Comparison of ENCODE assay signal across 10 mouse cellular contexts in the genomic region with DNA sequence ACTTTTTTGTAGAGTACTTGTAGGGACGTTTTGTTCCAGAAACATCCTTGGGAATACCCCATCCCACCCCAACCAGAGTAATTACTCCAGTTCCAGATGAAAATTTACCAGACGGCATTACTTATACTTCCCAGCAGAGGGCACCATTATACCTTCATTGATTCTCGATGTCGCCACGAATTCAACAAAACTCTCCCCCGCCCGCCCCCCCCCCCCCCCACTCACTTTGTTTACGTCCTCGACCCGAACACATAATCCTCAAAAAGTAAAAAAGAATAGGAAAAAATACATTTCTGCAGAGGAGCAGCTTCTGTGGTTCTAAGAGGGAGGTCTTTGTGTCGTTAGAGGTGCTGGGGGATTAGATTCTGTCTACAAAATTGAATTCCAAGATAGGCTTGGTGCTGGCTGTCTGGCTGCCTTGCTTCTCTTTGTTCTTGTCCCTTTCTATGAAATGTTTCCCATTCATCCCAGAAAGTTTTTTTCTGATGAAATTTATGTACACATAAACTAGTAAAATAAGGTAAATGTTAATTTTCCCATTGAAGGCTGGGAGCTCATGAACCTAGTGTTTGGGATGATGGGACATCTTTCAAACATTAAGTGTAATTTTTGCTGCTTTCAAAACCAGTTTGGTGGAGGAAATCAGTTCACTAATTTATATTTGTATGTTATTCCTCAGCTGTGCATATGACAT. TPM values are rescaled to one million over a fixed set of nuclear protein-coding genes. Genes with fewer than 3 reads are reported as not detected.
DNase-seq lines count a peak whose midpoint lies in the region; ATAC-seq and TF ChIP-seq lines count a peak whose summit lies in the region.
"Had no signal": no experiment of that assay in that cellular context is flagged by ENCODE, and none has a peak within 500 bp of the region (broad histone marks: within the 10 kb centered on the region; RNA-seq: fewer than 3 reads in every experiment).

No protein-coding gene starts in this region.

- H3K4me2 ChIP-seq in forebrain, embryonic 15.5 days (replicated peaks) = peak overlapping the region; percentile 14; the same call in 1 of the 2 replicates
- no peak overlapping the region for H3K4me2 ChIP-seq in limb, embryonic 11.5 days (ENCODE audit: low read depth, severe bottlenecking)
- peak overlapping the region; percentile 61 for H3K4me2 ChIP-seq in myocyte (ENCODE audit: low read depth)

- TF ChIP-seq CTCF in brain, embryonic 14.5 days (IDR thresholded peaks at IDR 0.05; ENCODE audit: borderline replicate concordance, extremely low read depth, insufficient read depth, insufficient read length) = peak; percentile 36; the same call in 1 of the 2 replicates

- H3K79me2 ChIP-seq in myocyte (ENCODE audit: control insufficient read depth, insufficient read depth) = no peaks in the 10 kb centered on the region

- H3K4me3 ChIP-seq in forebrain, embryonic 15.5 days = peak overlapping the region; percentile 35
- H3K4me3 ChIP-seq in limb, embryonic 11.5 days (ENCODE audit: low read depth, low read length) = no peak overlapping the region
- peak overlapping the region; percentile 7 for H3K4me3 ChIP-seq in myocyte

- H3K4me1 ChIP-seq in forebrain, embryonic 15.5 days = no peaks in the 10 kb centered on the region
- H3K4me1 ChIP-seq in limb, embryonic 11.5 days (ENCODE audit: control insufficient read depth, insufficient read depth, low read length) = no peaks in the 10 kb centered on the region

- DNase-seq in gastrocnemius, adult 18-20 months (ENCODE audit: low spot score) = peak; percentile 58
- no peak for DNase-seq in gastrocnemius, postnatal 25 days
- peak; percentile 71 for DNase-seq in brain, embryonic 14.5 days (ENCODE audit: low read depth)
- peak; percentile 20 for DNase-seq in hindlimb bud, embryonic 11.5 days (ENCODE audit: extremely low spot score, low read depth, low spot score)
- peak; percentile 28 for DNase-seq in limb, embryonic 11.5 days (ENCODE audit: low spot score)
- DNase-seq in frontal cortex, postnatal 25 days (ENCODE audit: low spot score in 2 of 2) = no peak

- H3K27me3 ChIP-seq in forebrain, embryonic 15.5 days = no peaks in the 10 kb centered on the region
- H3K27me3 ChIP-seq in limb, embryonic 11.5 days (ENCODE audit: control insufficient read depth, insufficient read depth, low read length) = peaks cover 5% of the 10 kb centered on the region
- no peaks in the 10 kb centered on the region for H3K27me3 ChIP-seq in myocyte (ENCODE audit: control insufficient read depth, insufficient read depth, insufficient read length)

- 7% methylated on average over 10 of the region's 11 CpGs for WGBS in forebrain, embryonic 15.5 days
- WGBS in limb, embryonic 11.5 days = 11% methylated on average over 11 of the region's 11 CpGs

- H3K9ac ChIP-seq in forebrain, embryonic 15.5 days (replicated peaks) = peak overlapping the region; percentile 15; the same call in 1 of the 2 replicates
- no peak overlapping the region for H3K9ac ChIP-seq in limb, embryonic 11.5 days (ENCODE audit: low read length)

- no peaks in the 10 kb centered on the region for H3K36me3 ChIP-seq in forebrain, embryonic 15.5 days
- no peaks in the 10 kb centered on the region for H3K36me3 ChIP-seq in limb, embryonic 11.5 days (ENCODE audit: control insufficient read depth, insufficient read depth, low read length)
- no peaks in the 10 kb centered on the region for H3K36me3 ChIP-seq in myocyte (ENCODE audit: control insufficient read depth, insufficient read depth)
- H3K36me3 ChIP-seq: G1E had no signal

- H3K27ac ChIP-seq in forebrain, embryonic 15.5 days (replicated peaks) = no peak overlapping the region; the same call in 1 of the 2 replicates
- H3K27ac ChIP-seq in limb, embryonic 11.5 days (replicated peaks; ENCODE audit: low read depth, low read length) = no peak overlapping the region

- TF ChIP-seq POLR2A in brain, embryonic 14.5 days (IDR thresholded peaks at IDR 0.05; ENCODE audit: borderline replicate concordance, extremely low read depth, insufficient read depth, insufficient read length, poor library complexity, severe bottlenecking) = no peak
- no peak for TF ChIP-seq POLR2A in myocyte (IDR thresholded peaks at IDR 0.05; ENCODE audit: insufficient read length, low read depth)

- H3ac ChIP-seq in myocyte (ENCODE audit: control insufficient read depth, insufficient read length) = no peak overlapping the region

- H3K9me3 ChIP-seq in forebrain, embryonic 15.5 days = no peaks in the 10 kb centered on the region
- no peaks in the 10 kb centered on the region for H3K9me3 ChIP-seq in limb, embryonic 11.5 days (ENCODE audit: control insufficient read depth, low read length)
- H3K9me3 ChIP-seq: G1E had no signal

- ATAC-seq in forebrain, embryonic 15.5 days (replicated peaks) = peak; percentile 72; the same call in 1 of the 2 replicates
- ATAC-seq in limb, embryonic 11.5 days (ENCODE audit: insufficient number of reproducible peaks, low FRiP score, low TSS enrichment, low read depth) = no peak

TF ChIP-seq in myocyte, 11 proteins besides CTCF, POLR2A, EP300 and RAD21:
- TF ChIP-seq REST (IDR thresholded peaks at IDR 0.05; ENCODE audit: insufficient read depth, insufficient read length) (no peak), CEBPB (IDR thresholded peaks at IDR 0.05; ENCODE audit: insufficient read depth, poor library complexity, severe bottlenecking) (no peak), MAX (IDR thresholded peaks at IDR 0.05; ENCODE audit: low read depth) (no peak), TCF3 (IDR thresholded peaks at IDR 0.05; ENCODE audit: insufficient read length, low read depth) (no peak), POLR2AphosphoS2 (IDR thresholded peaks at IDR 0.05; ENCODE audit: insufficient read length, low read depth) (no peak), USF1 (IDR thresholded peaks at IDR 0.05; ENCODE audit: low read depth) (no peak), MYOG (IDR thresholded peaks at IDR 0.05; ENCODE audit: control insufficient read depth in 1 of 3, insufficient read depth in 1 of 3, insufficient read length in 2 of 3, low read depth in 2 of 3) (no peak), SRF (IDR thresholded peaks at IDR 0.05; ENCODE audit: control insufficient read depth, insufficient read length, low read depth) (no peak), TCF12 (IDR thresholded peaks at IDR 0.05; ENCODE audit: insufficient read depth, poor library complexity, severe bottlenecking) (no peak), E2F4 (IDR thresholded peaks at IDR 0.05; ENCODE audit: insufficient read depth) (no peak), MYOD1 (IDR thresholded peaks at IDR 0.05; ENCODE audit: control insufficient read depth in 1 of 3, insufficient read length in 2 of 3, low read depth in 2 of 3) (no peak)

RNA-seq across cellular contexts. Expression of a gene that starts 19.7 kb away (rescaled TPM):
- total RNA-seq in gastrocnemius, adult 18-20 months (2021) = not detected
- total RNA-seq in gastrocnemius, postnatal 25 days (2021) = not detected
- not detected in 2 replicates for polyA plus RNA-seq in brain, embryonic 14.5 days (2012; rRNA removed)
- polyA plus RNA-seq in forebrain, embryonic 15.5 days (2015; fragmentation: Nextera tagmentation; extraction: Ambion mirVana) = not detected in 2 replicates
- polyA plus RNA-seq in limb, embryonic 11.5 days (2014; fragmentation: Nextera tagmentation; extraction: Ambion mirVana) = 0.20 TPM in 1 of 2 replicates, not detected in the other
- not detected for polyA plus RNA-seq in myocyte (2012; fragmentation: generic; extraction: Trizol)
- total RNA-seq: G1E had no signal
- polyA plus RNA-seq: G1E; large intestine, adult 2 months had no signal

Comparison
In these comparisons a context has a peak if more than half of its experiments do, and no peak if none do; other contexts are left out.
1. DNase-seq: peak in gastrocnemius, adult 18-20 months (single experiment), brain, embryonic 14.5 days (single experiment), hindlimb bud, embryonic 11.5 days (single experiment) and limb, embryonic 11.5 days (single experiment); none in gastrocnemius, postnatal 25 days (single experiment) and frontal cortex, postnatal 25 days (0 of 2).